Mouse (Mus musculus) liver, adult 2 months (tissue): Measurements from ENCODE around the gene Papln. TPM values are rescaled to one million over a fixed set of nuclear protein-coding genes. Genes with fewer than 3 reads are reported as not detected.

Experiments
- DNase-seq: peaks from one replicate; pipeline ENCODE4 v3.0.0-alpha.2; 2011; ENCODE audit warnings: low read depth, low spot score; ENCODE audit errors: extremely low read depth
- H3K27ac ChIP-seq: fragments of 200-500 bp; replicated peaks from 2 replicates; pipeline ENCODE4 v1.5.1; 2012; ENCODE audit warnings: low read depth, mild to moderate bottlenecking, control low read depth, inconsistent platforms, low read length; ENCODE audit not compliant: insufficient read depth
- H3K27me3 ChIP-seq: fragments of 200-500 bp; 2 replicates; pipeline ENCODE4 v1.6.1; 2012; ENCODE audit warnings: mild to moderate bottlenecking, moderate library complexity, low read length, inconsistent platforms; ENCODE audit not compliant: control insufficient read depth, insufficient read depth
- H3K36me3 ChIP-seq: fragments of 200-500 bp; 2 replicates; pipeline ENCODE4 v1.6.1; 2012; ENCODE audit warnings: low read length, inconsistent platforms; ENCODE audit not compliant: control insufficient read depth, insufficient read depth
- H3K4me1 ChIP-seq: fragments of 200-500 bp; 2 replicates; pipeline ENCODE4 v1.6.1; 2011; ENCODE audit warnings: low read length; ENCODE audit not compliant: control insufficient read depth, insufficient read depth
- H3K4me3 ChIP-seq: fragments of 200-500 bp; 2 replicates; pipeline ENCODE4 v1.5.1; 2011; ENCODE audit warnings: low read depth, mild to moderate bottlenecking, control low read depth, low read length, moderate library complexity; ENCODE audit not compliant: insufficient read depth
- H3K79me2 ChIP-seq: fragments of 200-500 bp; 2 replicates; pipeline ENCODE4 v1.6.1; 2012; ENCODE audit warnings: inconsistent platforms, mild to moderate bottlenecking, low read length, moderate library complexity; ENCODE audit not compliant: control insufficient read depth, insufficient read depth
- H3K9ac ChIP-seq: fragments of 200-500 bp; 2 replicates; pipeline ENCODE4 v1.6.1; 2012; ENCODE audit warnings: low read depth, mild to moderate bottlenecking, control low read depth, inconsistent platforms, low read length
- CTCF ChIP-seq: fragments of 200-500 bp; IDR thresholded peaks from 2 replicates; pipeline ENCODE4 v1.5.1; 2011; ENCODE audit warnings: low read depth, low read length, control low read depth
- POLR2A ChIP-seq: fragments of 200-500 bp; IDR thresholded peaks from 2 replicates; pipeline ENCODE4 v1.6.1; 2011; ENCODE audit warnings: low read length, control low read depth; ENCODE audit not compliant: insufficient read depth; ENCODE audit errors: extremely low read depth
- WGBS: fragments of 180-500 bp; shearing (Covaris S2); methylation state at CpG from one replicate; pipeline ENCODE4 v1.1.7; 2018; 5-methylcytosine and 5-hydroxymethylcytosine counted together
- polyA plus RNA-seq: library from polyadenylated mRNA; depleted of rRNA; stranded (reverse); fragments of >200 nt; gene quantifications from 2 replicates; pipeline ENCODE4 v1.2.3, GENCODE M21; 2012
- total RNA-seq: library from RNA; depleted of rRNA; stranded (reverse); fragments of >200 nt; gene quantifications from 2 replicates; pipeline ENCODE4 v1.2.3, GENCODE M21; 2014

Gene Papln
- total and polyA plus RNA-seq, 2 experiments = 1.3 to 3.1 TPM

- no peak for TF ChIP-seq POLR2A
- TF ChIP-seq CTCF = no peak
- no peaks in the 10 kb centered on the region for H3K36me3 ChIP-seq
- no peak overlapping the region for H3K9ac ChIP-seq
- H3K79me2 ChIP-seq = no peaks in the 10 kb centered on the region
- no peak overlapping the region for H3K27ac ChIP-seq
- H3K4me1 ChIP-seq = peaks cover 25% of the 10 kb centered on the region
- peak; percentile 59 for DNase-seq
- H3K4me3 ChIP-seq = no peak overlapping the region
- 56% methylated on average over 2 of the region's 2 CpGs for WGBS
- no peaks in the 10 kb centered on the region for H3K27me3 ChIP-seq
Measured at GRCm38 (mm10) chr12:83760201-83760600, 3.2 kb upstream of the Papln start.

DNA sequence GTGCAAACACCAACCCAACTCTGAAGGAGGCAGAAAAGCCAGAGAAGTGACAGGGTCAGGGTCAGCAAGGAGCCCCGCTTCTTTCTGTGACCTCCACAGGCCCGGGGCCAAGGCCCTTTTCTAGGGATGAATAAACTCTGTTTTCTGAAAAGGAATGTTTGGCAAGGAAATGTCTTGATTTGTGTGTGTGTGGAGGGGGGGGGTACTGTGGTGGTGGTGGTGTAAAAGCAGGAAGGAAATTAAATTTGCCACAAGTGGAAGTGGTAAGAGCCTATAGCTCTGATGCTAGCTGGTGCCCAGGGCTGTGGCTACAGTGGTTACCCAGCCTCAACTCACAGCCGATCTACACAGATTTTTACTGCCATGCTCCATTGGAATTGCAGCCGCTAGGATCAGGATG is 728 bp upstream of the Papln start:
- Histone ChIP-seq H3K36me3 (no peaks in the 10 kb centered on the region), H3K9ac (0 out of 2 replicates have a peak overlapping the region, but pooled peaks have one; percentile 8), H3K4me1 (peaks cover 25% of the 10 kb centered on the region), H3K4me3 (no peak overlapping the region), H3K27me3 (no peaks in the 10 kb centered on the region), H3K79me2 (no peaks in the 10 kb centered on the region), H3K27ac (no peak overlapping the region)
- TF ChIP-seq CTCF = no peak
- TF ChIP-seq POLR2A = no peak
- WGBS = 49% methylated on average over 4 of the region's 4 CpGs
- DNase-seq = no peak

DNA sequence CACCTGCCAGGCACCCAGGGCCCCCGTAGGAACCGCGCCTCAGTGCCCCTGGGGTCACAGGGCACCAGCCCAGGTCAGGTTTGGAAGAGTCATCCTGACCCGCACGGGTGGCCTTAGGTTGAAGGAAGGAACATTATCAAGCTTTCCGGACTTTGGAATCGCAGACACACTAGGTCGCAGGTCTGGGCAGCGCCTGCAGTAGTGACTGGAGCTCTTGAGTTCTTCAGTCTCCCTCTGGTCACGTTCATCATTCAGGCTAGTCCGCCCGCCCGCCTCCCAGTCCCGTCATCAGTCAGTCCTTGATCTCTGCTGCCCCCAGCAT is 571 bp downstream of the Papln start:
- Histone ChIP-seq H3K4me1 (peaks cover 25% of the 10 kb centered on the region), H3K27me3 (no peaks in the 10 kb centered on the region), H3K4me3 (peak overlapping the region; percentile 45; the same call in 1 of the 2 replicates), H3K9ac (peak overlapping the region; percentile 44; the same call in 1 of the 2 replicates), H3K79me2 (no peaks in the 10 kb centered on the region), H3K27ac (no peak overlapping the region), H3K36me3 (no peaks in the 10 kb centered on the region)
- 11% methylated on average over 14 of the region's 14 CpGs for whole genome bisulfite sequencing
- TF ChIP-seq POLR2A = no peak
- no peak for TF ChIP-seq CTCF
- peak; percentile 56 for DNase-seq

GRCm38 (mm10) chr12:83764519-83764918 is 1.1 kb downstream of the Papln start:
- DNase-seq = no peak
- H3K27ac ChIP-seq = no peak overlapping the region
- no peak overlapping the region for H3K4me3 ChIP-seq
- WGBS = 77% methylated on average over 10 of the region's 10 CpGs
- TF ChIP-seq CTCF (no peak), POLR2A (no peak)
- peaks cover 25% of the 10 kb centered on the region for H3K4me1 ChIP-seq
- no peaks in the 10 kb centered on the region for H3K36me3 ChIP-seq
- no peaks in the 10 kb centered on the region for H3K27me3 ChIP-seq
- no peak overlapping the region for H3K9ac ChIP-seq
- H3K79me2 ChIP-seq = no peaks in the 10 kb centered on the region

- DNase-seq = no peak
- no peaks in the 10 kb centered on the region for H3K79me2 ChIP-seq
- H3K27me3 ChIP-seq = no peaks in the 10 kb centered on the region
- H3K27ac ChIP-seq = no peak overlapping the region
- H3K36me3 ChIP-seq = no peaks in the 10 kb centered on the region
- 92% methylated on average over 13 of the region's 13 CpGs for WGBS
- H3K4me1 ChIP-seq = peaks cover 20% of the 10 kb centered on the region
- H3K9ac ChIP-seq = no peak overlapping the region
- no peak overlapping the region for H3K4me3 ChIP-seq
- TF ChIP-seq CTCF (no peak), POLR2A (no peak)
Measured at GRCm38 (mm10) chr12:83765965-83766603, 2.6 kb downstream of the Papln start.

GRCm38 (mm10) chr12:83767833-83768232 is 4.4 kb downstream of the Papln start:
- Histone ChIP-seq H3K4me3 (no peak overlapping the region), H3K27ac (no peak overlapping the region), H3K9ac (no peak overlapping the region; the same call in 1 of the 2 replicates), H3K36me3 (no peaks in the 10 kb centered on the region), H3K4me1 (peaks cover 6% of the 10 kb centered on the region), H3K27me3 (no peaks in the 10 kb centered on the region), H3K79me2 (no peaks in the 10 kb centered on the region)
- WGBS = 83% methylated on average over 9 of the region's 9 CpGs
- no peak for DNase-seq
- TF ChIP-seq CTCF (no peak), POLR2A (no peak)
